11 mouse cellular contexts compared by ENCODE assay signal in the genomic region with DNA sequence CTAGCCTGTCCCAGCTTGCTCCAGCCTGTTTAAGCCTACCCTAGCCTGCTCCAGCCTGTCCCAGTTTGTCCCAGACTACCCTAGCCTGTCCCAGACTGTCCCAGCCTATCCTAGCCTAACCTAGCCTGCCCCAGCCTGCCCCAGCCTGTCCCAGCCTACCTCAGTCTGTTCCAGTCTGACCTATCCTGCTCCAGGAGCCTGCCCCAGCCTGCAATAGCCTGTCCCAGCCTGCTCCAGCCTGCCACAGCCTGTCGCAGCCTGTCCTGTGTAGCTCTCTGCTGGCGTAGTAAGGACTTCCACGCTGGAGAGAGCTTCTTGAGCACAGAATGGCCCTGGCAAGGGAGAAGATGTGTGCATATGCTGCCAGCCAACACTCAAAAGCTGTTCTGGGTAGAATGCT.
DNase-seq lines count a peak whose midpoint lies in the region; ATAC-seq and TF ChIP-seq lines count a peak whose summit lies in the region.
"Had no signal": no experiment of that assay in that cellular context is flagged by ENCODE, and none has a peak within 500 bp of the region (broad histone marks: within the 10 kb centered on the region; RNA-seq: fewer than 3 reads in every experiment).

No protein-coding gene starts in this region.

- TF ChIP-seq CTCF in heart, postnatal 0 days (IDR thresholded peaks at IDR 0.05; ENCODE audit: low read depth) = no peak
- peak; percentile 43 for TF ChIP-seq CTCF in layer of hippocampus, adult 2 months (conservative IDR thresholded peaks at IDR 0.05)

- TF ChIP-seq EP300 in heart, postnatal 0 days (IDR thresholded peaks at IDR 0.05; ENCODE audit: low read depth) = no peak

- H3K4me3 ChIP-seq in heart, postnatal 0 days (ENCODE audit: low read depth, low read length) = no peak overlapping the region
- no peak overlapping the region for H3K4me3 ChIP-seq in midbrain, embryonic 10.5 days
- H3K4me3 ChIP-seq in midbrain, embryonic 15.5 days = no peak overlapping the region
- H3K4me3 ChIP-seq in layer of hippocampus, adult 2 months = no peak overlapping the region
- H3K4me3 ChIP-seq in midbrain, embryonic 16.5 days (ENCODE audit: low read depth, low read length) = no peak overlapping the region
- H3K4me3 ChIP-seq: liver, embryonic 15.5 days had no signal

- no peak overlapping the region for H3K4me2 ChIP-seq in heart, postnatal 0 days (ENCODE audit: low read depth, low read length)
- no peak overlapping the region for H3K4me2 ChIP-seq in midbrain, embryonic 15.5 days
- H3K4me2 ChIP-seq in midbrain, embryonic 16.5 days (ENCODE audit: low read length) = no peak overlapping the region
- H3K4me2 ChIP-seq: liver, embryonic 15.5 days had no signal

- 57% methylated on average over 3 of the region's 3 CpGs for WGBS in heart, postnatal 0 days
- 63% methylated on average over 3 of the region's 3 CpGs for WGBS in midbrain, embryonic 10.5 days
- WGBS in midbrain, embryonic 15.5 days = 71% methylated on average over 3 of the region's 3 CpGs
- 81% methylated on average over 3 of the region's 3 CpGs for WGBS in midbrain, embryonic 16.5 days

- DNase-seq in heart, postnatal 0 days (ENCODE audit: low spot score) = no peak
- DNase-seq in heart, postnatal 14 days = no peak
- no peak for DNase-seq in midbrain, embryonic 10.5 days (ENCODE audit: low spot score)
- DNase-seq in layer of hippocampus, adult 2 months (ENCODE audit: low spot score in 2 of 2) = peak in 1 of 2 experiments; percentile 34
- no peak for DNase-seq in right cerebral cortex, adult 18-20 months
- no peak for DNase-seq in cerebellum, postnatal 25 days
- DNase-seq: kidney, postnatal 10 days; thymus, postnatal 4 days had no signal

- H3K27ac ChIP-seq in heart, postnatal 0 days (ENCODE audit: low read depth) = no peak overlapping the region
- H3K27ac ChIP-seq in midbrain, embryonic 10.5 days (replicated peaks) = 0 out of 2 replicates have a peak overlapping the region, but pooled peaks have one; percentile 28
- no peak overlapping the region for H3K27ac ChIP-seq in midbrain, embryonic 15.5 days
- no peak overlapping the region for H3K27ac ChIP-seq in layer of hippocampus, adult 2 months
- no peak overlapping the region for H3K27ac ChIP-seq in midbrain, embryonic 16.5 days (ENCODE audit: low read length)
- H3K27ac ChIP-seq: liver, embryonic 15.5 days had no signal

- H3K9ac ChIP-seq in heart, postnatal 0 days (replicated peaks; ENCODE audit: low read depth, low read length) = no peak overlapping the region
- H3K9ac ChIP-seq in midbrain, embryonic 15.5 days = no peak overlapping the region
- no peak overlapping the region for H3K9ac ChIP-seq in midbrain, embryonic 16.5 days (ENCODE audit: low read depth, low read length)
- H3K9ac ChIP-seq: liver, embryonic 15.5 days had no signal

- no peaks in the 10 kb centered on the region for H3K4me1 ChIP-seq in heart, postnatal 0 days (ENCODE audit: control insufficient read depth, insufficient read depth)
- peaks cover 2% of the 10 kb centered on the region; the same call in 1 of the 2 replicates for H3K4me1 ChIP-seq in midbrain, embryonic 10.5 days
- peaks cover 3% of the 10 kb centered on the region for H3K4me1 ChIP-seq in midbrain, embryonic 15.5 days
- H3K4me1 ChIP-seq in midbrain, embryonic 16.5 days (ENCODE audit: control insufficient read depth, insufficient read depth, low read length) = peaks cover 3% of the 10 kb centered on the region; the same call in 1 of the 2 replicates
- H3K4me1 ChIP-seq: liver, embryonic 15.5 days had no signal

- no peaks in the 10 kb centered on the region for H3K9me3 ChIP-seq in heart, postnatal 0 days (replicated peaks; ENCODE audit: control insufficient read depth, low read length)
- H3K9me3 ChIP-seq in midbrain, embryonic 10.5 days (replicated peaks) = no peaks in the 10 kb centered on the region
- H3K9me3 ChIP-seq in midbrain, embryonic 15.5 days = no peaks in the 10 kb centered on the region
- H3K9me3 ChIP-seq in midbrain, embryonic 16.5 days (replicated peaks; ENCODE audit: control insufficient read depth, low read length, poor library complexity, severe bottlenecking) = no peaks in the 10 kb centered on the region
- H3K9me3 ChIP-seq: liver, embryonic 15.5 days had no signal

- no peaks in the 10 kb centered on the region for H3K36me3 ChIP-seq in heart, postnatal 0 days (replicated peaks; ENCODE audit: control insufficient read depth, insufficient read depth, low read length)
- no peaks in the 10 kb centered on the region for H3K36me3 ChIP-seq in midbrain, embryonic 10.5 days
- no peaks in the 10 kb centered on the region for H3K36me3 ChIP-seq in midbrain, embryonic 15.5 days (replicated peaks)
- no peaks in the 10 kb centered on the region for H3K36me3 ChIP-seq in midbrain, embryonic 16.5 days (ENCODE audit: control insufficient read depth, insufficient read depth, low read length)
- H3K36me3 ChIP-seq: liver, embryonic 15.5 days had no signal

- intact Hi-C loops in heart, postnatal 14 days (cut with DNase I) = no loop called here

- 0 out of 2 replicates have a peak, but pooled peaks cover 7% of the 10 kb centered on the region for H3K27me3 ChIP-seq in heart, postnatal 0 days (ENCODE audit: control insufficient read depth, insufficient read depth, low read length)
- H3K27me3 ChIP-seq in midbrain, embryonic 10.5 days (ENCODE audit: low read depth, poor library complexity, severe bottlenecking) = no peaks in the 10 kb centered on the region
- H3K27me3 ChIP-seq in midbrain, embryonic 15.5 days (replicated peaks) = no peaks in the 10 kb centered on the region
- no peaks in the 10 kb centered on the region for H3K27me3 ChIP-seq in midbrain, embryonic 16.5 days (ENCODE audit: control insufficient read depth, insufficient read depth, low read depth, low read length)
- H3K27me3 ChIP-seq: liver, embryonic 15.5 days had no signal

- peak; percentile 27; the same call in 1 of the 2 replicates for ATAC-seq in heart, postnatal 0 days (ENCODE audit: insufficient read depth, low read depth)
- ATAC-seq in midbrain, embryonic 15.5 days (replicated peaks) = no peak
- ATAC-seq in midbrain, embryonic 16.5 days = peak; percentile 56; the same call in 1 of the 2 replicates
